In genomic region chr17:26596168-26596658, GRCm38 (mm10) we compare ENCODE assay signal across 8 mouse cellular contexts. TPM values are rescaled to one million over a fixed set of nuclear protein-coding genes. Genes with fewer than 3 reads are reported as not detected.
DNase-seq lines count a peak whose midpoint lies in the region; ATAC-seq and TF ChIP-seq lines count a peak whose summit lies in the region.

No protein-coding gene starts in this region.

- peak overlapping the region; percentile 35; the same call in 1 of the 2 replicates for H3K27ac ChIP-seq in hindbrain, embryonic 10.5 days
- H3K27ac ChIP-seq in hindbrain, embryonic 11.5 days (ENCODE audit: low read depth, low read length), result no peak overlapping the region
- H3K27ac ChIP-seq in gastrocnemius, adult 2 months, result peak overlapping the region; percentile 91
- H3K27ac ChIP-seq in hindbrain, embryonic 16.5 days (ENCODE audit: low read depth, low read length), result peak overlapping the region; percentile 65
- peak overlapping the region; percentile 79 for H3K27ac ChIP-seq in limb, embryonic 14.5 days (replicated peaks; ENCODE audit: low read depth, low read length)

- no peak for ATAC-seq in hindbrain, embryonic 11.5 days (ENCODE audit: low FRiP score)
- ATAC-seq in hindbrain, embryonic 16.5 days, result peak; percentile 63
- peak; percentile 80 for ATAC-seq in limb, embryonic 14.5 days (ENCODE audit: low FRiP score, low read depth)

- TF ChIP-seq CTCF in gastrocnemius, adult 2 months (IDR thresholded peaks at IDR 0.05), result no peak

- WGBS in hindbrain, embryonic 10.5 days, result 58% methylated on average over 7 of the region's 7 CpGs
- 68% methylated on average over 7 of the region's 7 CpGs for WGBS in hindbrain, embryonic 11.5 days
- WGBS in hindbrain, embryonic 16.5 days, result 38% methylated on average over 7 of the region's 7 CpGs
- WGBS in limb, embryonic 14.5 days, result 36% methylated on average over 7 of the region's 7 CpGs

- peaks cover 52% of the 10 kb centered on the region for H3K36me3 ChIP-seq in hindbrain, embryonic 10.5 days
- H3K36me3 ChIP-seq in hindbrain, embryonic 11.5 days (ENCODE audit: control insufficient read depth, insufficient read depth, low read length), result peaks cover 2% of the 10 kb centered on the region; the same call in 1 of the 2 replicates
- H3K36me3 ChIP-seq in hindbrain, embryonic 16.5 days (ENCODE audit: control insufficient read depth, insufficient read depth, low read length), result no peaks in the 10 kb centered on the region
- peaks cover 9% of the 10 kb centered on the region for H3K36me3 ChIP-seq in limb, embryonic 14.5 days (ENCODE audit: control insufficient read depth, insufficient read depth, low read length)

- intact Hi-C loops in gastrocnemius, adult 2 months (cut with DNase I), result loop anchor here (2.0 to 5.0 kb wide), 2 partner anchors 29 to 41 kb away; no protein-coding TSS in a partner anchor

- DNase-seq in hindbrain, embryonic 10.5 days (ENCODE audit: low spot score), result no peak
- DNase-seq in hindbrain, embryonic 11.5 days (ENCODE audit: low spot score), result no peak
- peak; percentile 92 for DNase-seq in cerebellum, adult 11-12 months
- peak; percentile 93 for DNase-seq in gastrocnemius, adult 2 months
- peak; percentile 72 for DNase-seq in limb, embryonic 14.5 days (ENCODE audit: low spot score)
- DNase-seq in right cerebral cortex, postnatal 14 days, result peak; percentile 84
- no peak for DNase-seq in urinary bladder, adult 2 months (ENCODE audit: low spot score)

- no peaks in the 10 kb centered on the region for H3K27me3 ChIP-seq in hindbrain, embryonic 10.5 days (ENCODE audit: insufficient read depth, poor library complexity, severe bottlenecking)
- no peaks in the 10 kb centered on the region for H3K27me3 ChIP-seq in hindbrain, embryonic 11.5 days (ENCODE audit: control insufficient read depth, insufficient read depth, low read length)
- H3K27me3 ChIP-seq in hindbrain, embryonic 16.5 days (replicated peaks; ENCODE audit: control insufficient read depth, insufficient read depth, low read length), result no peaks in the 10 kb centered on the region
- no peaks in the 10 kb centered on the region for H3K27me3 ChIP-seq in limb, embryonic 14.5 days (ENCODE audit: control insufficient read depth, insufficient read depth, low read length)

- no peaks in the 10 kb centered on the region for H3K9me3 ChIP-seq in hindbrain, embryonic 10.5 days
- H3K9me3 ChIP-seq in hindbrain, embryonic 11.5 days (ENCODE audit: control insufficient read depth, low read length), result no peaks in the 10 kb centered on the region
- no peaks in the 10 kb centered on the region for H3K9me3 ChIP-seq in hindbrain, embryonic 16.5 days (ENCODE audit: control insufficient read depth, low read length)
- H3K9me3 ChIP-seq in limb, embryonic 14.5 days (ENCODE audit: control insufficient read depth, low read length), result no peaks in the 10 kb centered on the region

- no peak for TF ChIP-seq POLR2A in limb, embryonic 14.5 days (IDR thresholded peaks at IDR 0.05; ENCODE audit: borderline replicate concordance, extremely low read depth, insufficient read depth, insufficient read length)

- H3K9ac ChIP-seq in hindbrain, embryonic 11.5 days (ENCODE audit: low read depth, low read length), result no peak overlapping the region
- H3K9ac ChIP-seq in hindbrain, embryonic 16.5 days (ENCODE audit: low read depth, low read length), result no peak overlapping the region
- H3K9ac ChIP-seq in limb, embryonic 14.5 days (ENCODE audit: low read depth, low read length, severe bottlenecking), result no peak overlapping the region

- no peak overlapping the region for H3K4me2 ChIP-seq in hindbrain, embryonic 11.5 days (replicated peaks; ENCODE audit: low read depth, low read length)
- H3K4me2 ChIP-seq in hindbrain, embryonic 16.5 days (ENCODE audit: low read length), result peak overlapping the region; percentile 3; the same call in 1 of the 2 replicates
- peak overlapping the region; percentile 19; the same call in 1 of the 2 replicates for H3K4me2 ChIP-seq in limb, embryonic 14.5 days (replicated peaks; ENCODE audit: low read depth, low read length, severe bottlenecking)

- H3K4me1 ChIP-seq in hindbrain, embryonic 10.5 days (replicated peaks), result peaks cover 26% of the 10 kb centered on the region
- no peaks in the 10 kb centered on the region for H3K4me1 ChIP-seq in hindbrain, embryonic 11.5 days (replicated peaks; ENCODE audit: control insufficient read depth, insufficient read depth, low read length)
- peaks cover 19% of the 10 kb centered on the region for H3K4me1 ChIP-seq in hindbrain, embryonic 16.5 days (ENCODE audit: control insufficient read depth, insufficient read depth, low read depth, low read length)
- peaks cover 38% of the 10 kb centered on the region for H3K4me1 ChIP-seq in limb, embryonic 14.5 days (ENCODE audit: control insufficient read depth, insufficient read depth, low read length)

- H3K4me3 ChIP-seq in hindbrain, embryonic 10.5 days, result no peak overlapping the region
- H3K4me3 ChIP-seq in hindbrain, embryonic 11.5 days (ENCODE audit: low read depth, low read length), result no peak overlapping the region
- H3K4me3 ChIP-seq in gastrocnemius, adult 2 months, result peak overlapping the region; percentile 44
- H3K4me3 ChIP-seq in hindbrain, embryonic 16.5 days (ENCODE audit: low read length), result no peak overlapping the region
- no peak overlapping the region for H3K4me3 ChIP-seq in limb, embryonic 14.5 days (replicated peaks; ENCODE audit: low read length)

RNA-seq across cellular contexts. Expression of gene Dusp1, which starts 34.3 kb away (rescaled TPM):
- polyA plus RNA-seq in hindbrain, embryonic 10.5 days (2016; fragmentation: Nextera tagmentation; extraction: Ambion mirVana), result 26.8 and 36.8 TPM in 2 replicates
- polyA plus RNA-seq in hindbrain, embryonic 11.5 days (2014; fragmentation: Nextera tagmentation; extraction: Ambion mirVana), result 34.9 and 39.0 TPM in 2 replicates
- 10 to 100 TPM; 73.0 to 89.6 TPM for total RNA-seq in gastrocnemius, adult 2 months (2021)
- 27.1 and 29.0 TPM in 2 replicates for polyA plus RNA-seq in hindbrain, embryonic 16.5 days (2015; fragmentation: Nextera tagmentation; extraction: Ambion mirVana)
- 29.6 and 45.2 TPM in 2 replicates for polyA plus RNA-seq in limb, embryonic 14.5 days (2012; rRNA removed)
- polyA plus RNA-seq in limb, embryonic 14.5 days (2014; fragmentation: Nextera tagmentation; extraction: Ambion mirVana), result 25.0 and 27.7 TPM in 2 replicates
- 67.4 and 75.0 TPM in 2 replicates for polyA plus RNA-seq in urinary bladder, adult 2 months (2012; rRNA removed)

RNA-seq across cellular contexts. Expression of gene Ergic1, which starts 34.9 kb away (rescaled TPM):
- 97.7 and 103 TPM in 2 replicates for polyA plus RNA-seq in hindbrain, embryonic 10.5 days (2016; fragmentation: Nextera tagmentation; extraction: Ambion mirVana)
- 112 and 119 TPM in 2 replicates for polyA plus RNA-seq in hindbrain, embryonic 11.5 days (2014; fragmentation: Nextera tagmentation; extraction: Ambion mirVana)
- 10 to 100 TPM; 40.3 to 60.3 TPM for total RNA-seq in gastrocnemius, adult 2 months (2021)
- polyA plus RNA-seq in hindbrain, embryonic 16.5 days (2015; fragmentation: Nextera tagmentation; extraction: Ambion mirVana), result 97.0 and 106 TPM in 2 replicates
- polyA plus RNA-seq in limb, embryonic 14.5 days (2012; rRNA removed), result 222 and 267 TPM in 2 replicates
- 156 and 157 TPM in 2 replicates for polyA plus RNA-seq in limb, embryonic 14.5 days (2014; fragmentation: Nextera tagmentation; extraction: Ambion mirVana)
- polyA plus RNA-seq in urinary bladder, adult 2 months (2012; rRNA removed), result 152 and 155 TPM in 2 replicates

Comparison
In these comparisons a context has a peak if more than half of its experiments do, and no peak if none do; other contexts are left out.
1. DNase-seq: peak in cerebellum, adult 11-12 months (single experiment), gastrocnemius, adult 2 months (single experiment), limb, embryonic 14.5 days (single experiment) and right cerebral cortex, postnatal 14 days (single experiment); none in hindbrain, embryonic 10.5 days (single experiment), hindbrain, embryonic 11.5 days (single experiment) and urinary bladder, adult 2 months (single experiment).